Mouse (Mus musculus) ES-Bruce4 (cell line): ENCODE results near the gene Brd4. TPM values are rescaled to one million over a fixed set of nuclear protein-coding genes. Genes with fewer than 3 reads are reported as not detected.
A peak's percentile ranks its signal among the peaks of the same experiment; 100 is the strongest.

Source experiments
- H3K27ac ChIP-seq: 2 replicates; pipeline ENCODE4 v1.5.1; 2012; ENCODE audit warnings: low read length, inconsistent platforms; ENCODE audit not compliant: insufficient read depth
- H3K27me3 ChIP-seq: 2 replicates; pipeline ENCODE4 v1.6.1; 2012; ENCODE audit warnings: mild to moderate bottlenecking, low read length, inconsistent platforms; ENCODE audit not compliant: control insufficient read depth, poor library complexity, insufficient read depth, severe bottlenecking
- H3K36me3 ChIP-seq: 2 replicates; pipeline ENCODE4 v1.6.1; 2012; ENCODE audit warnings: inconsistent platforms, mild to moderate bottlenecking, low read length, moderate library complexity; ENCODE audit not compliant: control insufficient read depth, poor library complexity, insufficient read depth, severe bottlenecking
- H3K4me1 ChIP-seq: one replicate; pipeline ENCODE4 v1.8.1; 2011; ENCODE audit warnings: low read length; ENCODE audit not compliant: control insufficient read depth, insufficient read depth
- H3K4me3 ChIP-seq: 2 replicates; pipeline ENCODE4 v1.5.1; 2011; ENCODE audit warnings: low read depth, mild to moderate bottlenecking, low read length
- H3K9ac ChIP-seq: 2 replicates; pipeline ENCODE4 v1.6.1; 2012; ENCODE audit warnings: low read depth, mild to moderate bottlenecking, inconsistent platforms; ENCODE audit not compliant: poor library complexity, severe bottlenecking
- H3K9me3 ChIP-seq: replicated peaks from 2 replicates; pipeline ENCODE4 v1.6.1; 2012; ENCODE audit warnings: mild to moderate bottlenecking, low read length, inconsistent platforms; ENCODE audit not compliant: control insufficient read depth, poor library complexity, insufficient read depth, severe bottlenecking
- CTCF ChIP-seq: IDR thresholded peaks from one replicate; pipeline ENCODE4 v1.8.1; 2011; ENCODE audit warnings: low read depth, low read length
- EP300 ChIP-seq: IDR thresholded peaks from 2 replicates; pipeline ENCODE4 v1.6.1; 2011; ENCODE audit warnings: low read depth, low read length; ENCODE audit not compliant: insufficient read depth
- POLR2A ChIP-seq: IDR thresholded peaks from one replicate; pipeline ENCODE4 v1.8.1; 2011; ENCODE audit warnings: low read length; ENCODE audit not compliant: insufficient read depth
- polyA plus RNA-seq: library from polyadenylated mRNA; stranded (reverse); fragments of >200 nt; gene quantifications from 2 replicates; pipeline ENCODE4 v1.2.4, GENCODE M21; 2011; ENCODE audit warnings: low read depth; ENCODE audit not compliant: missing spikeins, insufficient read depth, insufficient read length

Brd4 gene
- polyA plus RNA-seq, 1 experiment, result 191 TPM

- Histone ChIP-seq H3K9ac (peak overlapping the region; percentile 98), H3K36me3 (no peaks in the 10 kb centered on the region), H3K27me3 (no peaks in the 10 kb centered on the region), H3K4me3 (peak overlapping the region; percentile 98), H3K27ac (peak overlapping the region; percentile 84), H3K4me1 (no peaks in the 10 kb centered on the region), H3K9me3 (no peaks in the 10 kb centered on the region)
- no peak for TF ChIP-seq EP300
- TF ChIP-seq CTCF, result no peak
- TF ChIP-seq POLR2A, result no peak
Observed at GRCm38 (mm10) chr17:32283771-32284221, 726 bp downstream of the Brd4 start.

- peak overlapping the region; percentile 98 for H3K9ac ChIP-seq
- H3K27me3 ChIP-seq, result no peaks in the 10 kb centered on the region
- peak overlapping the region; percentile 84 for H3K27ac ChIP-seq
- no peaks in the 10 kb centered on the region for H3K4me1 ChIP-seq
- H3K4me3 ChIP-seq, result peak overlapping the region; percentile 95
- no peaks in the 10 kb centered on the region for H3K9me3 ChIP-seq
- H3K36me3 ChIP-seq, result no peaks in the 10 kb centered on the region
- TF ChIP-seq CTCF, result no peak
- no peak for TF ChIP-seq POLR2A
- no peak for TF ChIP-seq EP300
Observed at GRCm38 (mm10) chr17:32283341-32283740, 1.2 kb downstream of the Brd4 start.

- no peaks in the 10 kb centered on the region for H3K9me3 ChIP-seq
- no peaks in the 10 kb centered on the region for H3K36me3 ChIP-seq
- no peak overlapping the region for H3K9ac ChIP-seq
- 0 out of 2 replicates have a peak overlapping the region, but pooled peaks have one; percentile 17 for H3K4me3 ChIP-seq
- no peaks in the 10 kb centered on the region for H3K4me1 ChIP-seq
- TF ChIP-seq EP300 (no peak), POLR2A (no peak), CTCF (no peak)
- H3K27me3 ChIP-seq, result no peaks in the 10 kb centered on the region
- peak overlapping the region; percentile 33; the same call in 1 of the 2 replicates for H3K27ac ChIP-seq
Observed at GRCm38 (mm10) chr17:32281611-32282310, 2.8 kb downstream of the Brd4 start.

GRCm38 (mm10) chr17:32281126-32281525 lies 3.4 kb downstream of the Brd4 start:
- no peaks in the 10 kb centered on the region for H3K36me3 ChIP-seq
- TF ChIP-seq POLR2A, result no peak
- TF ChIP-seq EP300, result no peak
- TF ChIP-seq CTCF, result no peak
- H3K27me3 ChIP-seq, result no peaks in the 10 kb centered on the region
- H3K4me3 ChIP-seq, result 0 out of 2 replicates have a peak overlapping the region, but pooled peaks have one; percentile 17
- H3K4me1 ChIP-seq, result no peaks in the 10 kb centered on the region
- peak overlapping the region; percentile 33; the same call in 1 of the 2 replicates for H3K27ac ChIP-seq
- H3K9ac ChIP-seq, result no peak overlapping the region
- no peaks in the 10 kb centered on the region for H3K9me3 ChIP-seq

- no peaks in the 10 kb centered on the region for H3K4me1 ChIP-seq
- no peaks in the 10 kb centered on the region for H3K9me3 ChIP-seq
- H3K27ac ChIP-seq, result no peak overlapping the region
- no peak overlapping the region for H3K9ac ChIP-seq
- no peak overlapping the region for H3K4me3 ChIP-seq
- TF ChIP-seq EP300 (no peak), POLR2A (no peak), CTCF (no peak)
- H3K27me3 ChIP-seq, result no peaks in the 10 kb centered on the region
- no peaks in the 10 kb centered on the region for H3K36me3 ChIP-seq
Observed at GRCm38 (mm10) chr17:32280575-32280974, 3.9 kb downstream of the Brd4 start.

DNA sequence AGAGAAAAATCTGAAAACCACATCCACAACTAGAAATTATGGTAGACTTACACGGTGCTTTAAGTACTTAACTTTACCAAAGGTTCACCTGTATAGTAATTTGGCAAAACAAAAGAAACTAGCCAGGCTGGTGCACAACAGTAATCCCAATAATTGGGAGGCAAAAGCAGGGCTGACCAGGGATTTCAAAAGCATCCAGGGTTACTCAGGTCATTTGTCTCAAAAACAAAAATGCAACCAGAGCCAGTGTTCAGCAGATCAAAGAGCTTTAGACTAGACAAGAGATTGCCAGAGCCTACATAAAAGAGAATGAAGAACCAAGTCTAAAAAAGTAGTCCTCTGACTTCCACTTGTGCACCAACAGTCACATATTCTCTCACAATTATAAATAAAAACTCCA lies 7.3 kb downstream of the Brd4 start:
- H3K9ac ChIP-seq, result no peak overlapping the region
- no peak for TF ChIP-seq CTCF
- H3K9me3 ChIP-seq, result no peaks in the 10 kb centered on the region
- peaks cover 2% of the 10 kb centered on the region; the same call in 1 of the 2 replicates for H3K36me3 ChIP-seq
- H3K27me3 ChIP-seq, result no peaks in the 10 kb centered on the region
- H3K4me3 ChIP-seq, result no peak overlapping the region
- no peak overlapping the region for H3K27ac ChIP-seq
- H3K4me1 ChIP-seq, result no peaks in the 10 kb centered on the region
